Mouse (Mus musculus): ENCODE measurements around the gene Erbb4.

Erbb4 gene

GRCm38 (mm10) chr1:68049856-68050255, 1058.0 kb downstream of the Erbb4 start:
- no peak for DNase-seq

GRCm38 (mm10) chr1:68047139-68047538, 1060.7 kb downstream of the Erbb4 start:
- no peak for DNase-seq

DNA sequence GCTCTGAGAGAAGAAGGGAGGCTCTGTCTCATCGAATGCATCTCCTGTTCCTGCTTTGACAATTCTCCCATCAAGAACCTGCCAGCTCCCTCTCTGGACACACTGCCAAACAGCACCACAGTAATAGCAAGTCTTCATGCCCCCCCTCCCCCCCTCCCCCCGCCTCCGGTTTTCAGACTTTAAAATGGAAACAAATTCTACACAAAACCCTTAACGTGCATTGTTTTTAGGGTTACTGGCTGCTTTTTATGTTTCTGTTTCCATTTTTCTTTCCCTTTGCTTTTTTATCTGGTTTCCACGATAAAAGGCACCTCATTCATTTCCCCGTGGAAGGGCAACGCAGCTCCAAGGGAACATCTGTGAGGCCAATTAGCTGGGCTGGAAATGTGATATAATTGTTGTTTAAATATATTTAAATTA, 1061.3 kb downstream of the Erbb4 start:
- no peak for DNase-seq

DNA sequence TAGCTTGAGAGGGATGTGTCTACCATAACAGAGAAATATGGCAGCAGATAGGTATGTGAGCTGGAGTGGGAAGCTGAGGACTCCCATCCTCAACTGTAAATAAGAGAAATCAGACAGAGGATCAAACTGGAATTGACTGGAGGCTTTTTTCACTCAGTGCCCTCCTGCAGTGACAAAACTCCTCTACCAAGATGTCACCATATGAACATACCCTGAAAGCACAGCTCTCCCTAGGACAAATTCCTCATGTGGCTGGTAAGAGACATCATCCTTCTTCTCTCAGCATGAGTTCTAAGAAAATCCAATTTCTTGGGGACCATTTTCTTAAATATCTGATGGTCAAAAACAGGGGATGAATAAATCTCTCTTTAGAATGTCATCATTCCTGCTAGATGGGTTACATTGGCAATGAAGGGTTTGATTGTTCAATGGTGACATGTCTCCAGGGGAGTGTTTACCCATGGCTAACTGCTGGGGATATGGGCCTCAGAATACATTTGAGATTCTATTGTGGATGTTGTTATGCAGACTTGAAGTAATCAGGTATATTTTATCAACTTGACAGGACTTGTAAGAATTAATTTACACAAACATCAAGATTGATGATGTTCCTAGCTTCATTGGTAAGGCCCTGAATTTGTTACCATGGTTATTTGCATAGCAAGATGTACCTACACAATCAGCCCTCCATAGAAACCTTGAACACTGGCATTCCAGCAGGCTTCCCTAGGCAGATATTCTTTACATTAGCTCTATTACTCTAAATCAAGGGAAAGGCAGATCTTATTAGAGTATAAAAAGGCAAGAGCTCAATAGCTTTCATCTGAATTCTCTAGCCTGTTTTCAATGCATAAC, 1083.5 kb downstream of the Erbb4 start:
- DNase-seq = no peak

DNA sequence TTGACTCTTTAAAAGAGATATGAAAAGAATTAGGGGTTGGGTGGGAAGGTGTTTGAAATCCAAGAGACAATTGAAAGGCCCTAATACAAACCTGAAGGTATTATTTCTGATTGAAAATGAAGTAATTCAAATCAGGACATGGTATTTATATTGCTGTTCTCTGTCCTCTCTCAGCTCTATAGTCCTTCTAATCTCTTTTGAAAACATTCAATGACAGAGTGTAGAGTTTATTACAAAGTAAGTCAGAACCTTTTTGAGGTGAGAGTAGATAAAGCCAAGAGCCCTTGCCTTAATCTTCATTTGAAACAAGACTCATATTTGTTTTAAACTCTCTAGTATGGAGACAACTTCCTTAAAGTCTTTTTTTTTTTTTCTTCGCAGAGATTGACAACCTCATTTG, 1087.8 kb downstream of the Erbb4 start:
- DNase-seq = no peak

DNA sequence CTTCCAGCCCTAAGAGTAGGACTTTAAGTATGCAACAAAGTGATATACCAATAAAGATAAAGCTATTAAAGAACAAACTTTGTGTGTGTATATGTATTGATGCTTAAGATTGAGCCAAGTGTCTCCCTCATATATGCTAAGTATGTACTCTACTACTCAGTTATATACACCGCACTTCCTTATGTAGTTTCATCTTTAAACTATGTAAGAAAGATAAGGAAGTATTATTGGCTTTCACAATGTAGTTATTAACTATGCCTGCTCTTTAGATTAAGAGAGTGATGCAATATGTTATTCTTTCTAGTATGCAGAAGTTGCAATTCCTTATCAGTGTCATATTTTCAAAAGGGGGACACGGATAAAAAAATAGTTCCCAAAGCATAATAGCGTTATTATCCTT, 1088.2 kb downstream of the Erbb4 start:
- DNase-seq = no peak
